Mouse (Mus musculus): ENCODE data around the gene Klhdc8b.

Gene Klhdc8b

GRCm38 (mm10) chr9:108481520-108482210, 20.3 kb upstream of the Klhdc8b start:
- no peak for DNase-seq (ENCODE audit: low spot score in 2 of 2)

- DNase-seq (ENCODE audit: low spot score in 2 of 2), result no peak
Measured at GRCm38 (mm10) chr9:108480813-108481519, 19.6 kb upstream of the Klhdc8b start.

- no peak for DNase-seq (ENCODE audit: low spot score in 2 of 2)
Measured at GRCm38 (mm10) chr9:108479721-108480351, 18.5 kb upstream of the Klhdc8b start, which contains the start of gene Lamb2. Gene Lamb2 (plus strand): TSS chr9:108479736.

- no peak for DNase-seq (ENCODE audit: low spot score in 2 of 2)
Measured at GRCm38 (mm10) chr9:108479241-108479640, 17.9 kb upstream of the Klhdc8b start.

GRCm38 (mm10) chr9:108478638-108479156, 17.3 kb upstream of the Klhdc8b start:
- DNase-seq (ENCODE audit: low spot score in 2 of 2), result no peak

GRCm38 (mm10) chr9:108474528-108474927, 13.1 kb upstream of the Klhdc8b start:
- no peak for DNase-seq (ENCODE audit: low spot score in 2 of 2)

GRCm38 (mm10) chr9:108469845-108470244, 8.5 kb upstream of the Klhdc8b start:
- DNase-seq (ENCODE audit: low spot score in 2 of 2), result no peak

GRCm38 (mm10) chr9:108469430-108469829, 8.0 kb upstream of the Klhdc8b start:
- no peak for DNase-seq (ENCODE audit: low spot score in 2 of 2)

- DNase-seq (ENCODE audit: low spot score in 2 of 2), result no peak
Measured at GRCm38 (mm10) chr9:108466219-108466618, 4.8 kb upstream of the Klhdc8b start.

GRCm38 (mm10) chr9:108463713-108464112, 2.3 kb upstream of the Klhdc8b start:
- no peak for DNase-seq (ENCODE audit: low spot score in 2 of 2)

- no peak for DNase-seq (ENCODE audit: low spot score in 2 of 2)
Measured at GRCm38 (mm10) chr9:108462192-108462591, 811 bp upstream of the Klhdc8b start.

GRCm38 (mm10) chr9:108461675-108462074, 294 bp upstream of the Klhdc8b start:
- DNase-seq (ENCODE audit: low spot score in 2 of 2), result no peak

- peak; percentile 77 to 83 for DNase-seq (ENCODE audit: low spot score in 2 of 2)
Measured at GRCm38 (mm10) chr9:108460319-108461178, 832 bp downstream of the Klhdc8b start, which contains the start of gene Ccdc71. Gene Ccdc71 (plus strand): TSS chr9:108460527.

GRCm38 (mm10) chr9:108459939-108460318, 1.5 kb downstream of the Klhdc8b start:
- no peak for DNase-seq (ENCODE audit: low spot score in 2 of 2)

- DNase-seq (ENCODE audit: low spot score in 2 of 2), result no peak
Measured at GRCm38 (mm10) chr9:108456953-108457352, 4.4 kb downstream of the Klhdc8b start.

GRCm38 (mm10) chr9:108455747-108456571, 5.4 kb downstream of the Klhdc8b start:
- no peak for DNase-seq (ENCODE audit: low spot score in 2 of 2)

GRCm38 (mm10) chr9:108454429-108454828, 7.0 kb downstream of the Klhdc8b start:
- no peak for DNase-seq (ENCODE audit: low spot score in 2 of 2)

GRCm38 (mm10) chr9:108453458-108453857, 7.9 kb downstream of the Klhdc8b start:
- DNase-seq (ENCODE audit: low spot score in 2 of 2), result no peak

- no peak for DNase-seq (ENCODE audit: low spot score in 2 of 2)
Measured at GRCm38 (mm10) chr9:108452911-108453310, 8.5 kb downstream of the Klhdc8b start.

GRCm38 (mm10) chr9:108452291-108452906, 9.0 kb downstream of the Klhdc8b start:
- peak; percentile 76 to 84 for DNase-seq (ENCODE audit: low spot score in 2 of 2)

Measured in natural killer cell, adult 2 months (primary cell).